Mouse (Mus musculus) midbrain, embryonic 14.5 days (tissue): ENCODE data around the gene Slc24a3. TPM values are rescaled to one million over a fixed set of nuclear protein-coding genes. Genes with fewer than 3 reads are reported as not detected.

Experiments
- ATAC-seq: fragments of 200-750 bp; cut with Nextera tagmentation; 2 replicates; pipeline ENCODE4 v1.8.0; 2017; ENCODE audit warnings: moderate number of reproducible peaks, moderate library complexity; ENCODE audit not compliant: low FRiP score, low TSS enrichment
- DNase-seq: peaks from one replicate; pipeline ENCODE4 v3.0.0-alpha.2; 2015
- H3K27ac ChIP-seq: fragments of 300-500 bp; sonication (generic); replicated peaks from 2 replicates; pipeline ENCODE4 v1.5.1; 2014; ENCODE audit warnings: mild to moderate bottlenecking, low read depth, low read length, moderate library complexity
- H3K27me3 ChIP-seq: fragments of 300-500 bp; sonication (generic); 2 replicates; pipeline ENCODE4 v1.6.1; 2014; ENCODE audit warnings: low read length, control low read depth, mixed read lengths; ENCODE audit not compliant: control insufficient read depth, insufficient read depth
- H3K36me3 ChIP-seq: fragments of 300-500 bp; sonication (generic); 2 replicates; pipeline ENCODE4 v1.6.1; 2014; ENCODE audit warnings: low read length, control low read depth; ENCODE audit not compliant: control insufficient read depth, insufficient read depth
- H3K4me1 ChIP-seq: fragments of 300-500 bp; sonication (generic); 2 replicates; pipeline ENCODE4 v1.6.1; 2014; ENCODE audit warnings: mild to moderate bottlenecking, antibody characterized with exemption, low read length, control low read depth; ENCODE audit not compliant: control insufficient read depth, insufficient read depth
- H3K4me2 ChIP-seq: fragments of 300-500 bp; sonication (generic); 2 replicates; pipeline ENCODE4 v1.6.1; 2014; ENCODE audit warnings: mild to moderate bottlenecking, low read length, moderate library complexity
- H3K4me3 ChIP-seq: fragments of 300-500 bp; sonication (generic); replicated peaks from 2 replicates; pipeline ENCODE4 v1.5.1; 2014; ENCODE audit warnings: low read depth, low read length
- H3K9ac ChIP-seq: fragments of 300-500 bp; sonication (generic); replicated peaks from 2 replicates; pipeline ENCODE4 v1.6.1; 2014; ENCODE audit warnings: mild to moderate bottlenecking, low read length, moderate library complexity
- H3K9me3 ChIP-seq: fragments of 300-500 bp; sonication (generic); 2 replicates; pipeline ENCODE4 v1.6.1; 2016; ENCODE audit warnings: low read length, control low read depth, mixed read lengths; ENCODE audit not compliant: control insufficient read depth
- whole genome bisulfite sequencing: fragments of 180-500 bp; shearing (Covaris S2); extraction: QIAGEN DNeasy Blood & Tissue Kit; methylation state at CpG from one replicate; pipeline ENCODE4 v1.1.7; 2014; 5-methylcytosine and 5-hydroxymethylcytosine counted together
- polyA plus RNA-seq: library from polyadenylated mRNA; unstranded; fragments of >200 nt; fragmentation: Nextera tagmentation; extraction: Ambion mirVana; gene quantifications from 2 replicates; pipeline ENCODE4 v1.2.1, GENCODE M21; 2014

Gene Slc24a3
- polyA plus RNA-seq, 1 experiment from 2014 or later: 13.1 TPM

- Histone ChIP-seq H3K4me1 (no peaks in the 10 kb centered on the region), H3K36me3 (no peaks in the 10 kb centered on the region), H3K9ac (no peak overlapping the region), H3K9me3 (no peaks in the 10 kb centered on the region), H3K4me3 (no peak overlapping the region), H3K27me3 (no peaks in the 10 kb centered on the region), H3K27ac (no peak overlapping the region), H3K4me2 (no peak overlapping the region)
- ATAC-seq: no peak
- DNase-seq: no peak
- 78% methylated on average over 3 of the region's 3 CpGs for whole genome bisulfite sequencing
Measured at GRCm38 (mm10) chr2:145248185-145248584, 80.6 kb downstream of the Slc24a3 start.

GRCm38 (mm10) chr2:145257332-145257731 lies 89.8 kb downstream of the Slc24a3 start:
- H3K9me3 ChIP-seq: no peaks in the 10 kb centered on the region
- H3K27me3 ChIP-seq: no peaks in the 10 kb centered on the region
- H3K4me3 ChIP-seq: no peak overlapping the region
- no peaks in the 10 kb centered on the region for H3K36me3 ChIP-seq
- ATAC-seq (no peak), DNase-seq (peak; percentile 15)
- no peak overlapping the region for H3K9ac ChIP-seq
- no peaks in the 10 kb centered on the region for H3K4me1 ChIP-seq
- H3K4me2 ChIP-seq: no peak overlapping the region
- no peak overlapping the region for H3K27ac ChIP-seq
- 84% methylated on average over 3 of the region's 3 CpGs for WGBS

GRCm38 (mm10) chr2:145257855-145258254 lies 90.3 kb downstream of the Slc24a3 start:
- Histone ChIP-seq H3K4me1 (no peaks in the 10 kb centered on the region), H3K9ac (no peak overlapping the region), H3K27ac (no peak overlapping the region), H3K4me3 (no peak overlapping the region), H3K27me3 (no peaks in the 10 kb centered on the region), H3K4me2 (no peak overlapping the region), H3K36me3 (no peaks in the 10 kb centered on the region), H3K9me3 (no peaks in the 10 kb centered on the region)
- DNase-seq: no peak
- WGBS: 92% methylated on average over 2 of the region's 2 CpGs
- no peak for ATAC-seq

- Histone ChIP-seq H3K27me3 (no peaks in the 10 kb centered on the region), H3K4me2 (no peak overlapping the region), H3K4me3 (no peak overlapping the region), H3K36me3 (no peaks in the 10 kb centered on the region), H3K4me1 (no peaks in the 10 kb centered on the region), H3K27ac (no peak overlapping the region), H3K9ac (no peak overlapping the region), H3K9me3 (no peaks in the 10 kb centered on the region)
- ATAC-seq (no peak), DNase-seq (no peak)
- 83% methylated on average over 1 of the region's 1 CpGs for WGBS
Measured at GRCm38 (mm10) chr2:145260574-145260973, 93.0 kb downstream of the Slc24a3 start.

- no peak overlapping the region for H3K9ac ChIP-seq
- H3K4me3 ChIP-seq: no peak overlapping the region
- WGBS: 93% methylated on average over 1 of the region's 1 CpGs
- H3K27me3 ChIP-seq: no peaks in the 10 kb centered on the region
- H3K27ac ChIP-seq: no peak overlapping the region
- no peaks in the 10 kb centered on the region for H3K4me1 ChIP-seq
- no peak for ATAC-seq
- H3K36me3 ChIP-seq: no peaks in the 10 kb centered on the region
- no peaks in the 10 kb centered on the region for H3K9me3 ChIP-seq
- DNase-seq: no peak
- no peak overlapping the region for H3K4me2 ChIP-seq
Measured at GRCm38 (mm10) chr2:145262153-145262552, 94.6 kb downstream of the Slc24a3 start.

- H3K27me3 ChIP-seq: no peaks in the 10 kb centered on the region
- 70% methylated on average over 1 of the region's 1 CpGs for WGBS
- H3K27ac ChIP-seq: no peak overlapping the region
- no peaks in the 10 kb centered on the region for H3K4me1 ChIP-seq
- no peaks in the 10 kb centered on the region for H3K9me3 ChIP-seq
- H3K4me3 ChIP-seq: no peak overlapping the region
- ATAC-seq (no peak), DNase-seq (no peak)
- H3K9ac ChIP-seq: no peak overlapping the region
- no peaks in the 10 kb centered on the region for H3K36me3 ChIP-seq
- H3K4me2 ChIP-seq: no peak overlapping the region
Measured at GRCm38 (mm10) chr2:145266723-145267122, 99.2 kb downstream of the Slc24a3 start.

GRCm38 (mm10) chr2:145268971-145269370 lies 101.4 kb downstream of the Slc24a3 start:
- no peak overlapping the region for H3K27ac ChIP-seq
- no peak overlapping the region for H3K4me2 ChIP-seq
- DNase-seq: no peak
- no peak overlapping the region for H3K9ac ChIP-seq
- no peaks in the 10 kb centered on the region for H3K4me1 ChIP-seq
- H3K9me3 ChIP-seq: no peaks in the 10 kb centered on the region
- no peak for ATAC-seq
- H3K36me3 ChIP-seq: no peaks in the 10 kb centered on the region
- no peak overlapping the region for H3K4me3 ChIP-seq
- H3K27me3 ChIP-seq: no peaks in the 10 kb centered on the region

- Histone ChIP-seq H3K27ac (no peak overlapping the region), H3K4me1 (no peaks in the 10 kb centered on the region), H3K27me3 (no peaks in the 10 kb centered on the region), H3K9ac (no peak overlapping the region), H3K4me3 (no peak overlapping the region), H3K9me3 (no peaks in the 10 kb centered on the region), H3K36me3 (no peaks in the 10 kb centered on the region), H3K4me2 (no peak overlapping the region)
- no peak for DNase-seq
- WGBS: 86% methylated on average over 4 of the region's 4 CpGs
- ATAC-seq: no peak
Measured at GRCm38 (mm10) chr2:145269410-145269809, 101.9 kb downstream of the Slc24a3 start.

GRCm38 (mm10) chr2:145274016-145274677 lies 106.6 kb downstream of the Slc24a3 start:
- 91% methylated on average over 9 of the region's 9 CpGs for WGBS
- Histone ChIP-seq H3K4me2 (no peak overlapping the region), H3K9ac (no peak overlapping the region), H3K9me3 (no peaks in the 10 kb centered on the region), H3K27me3 (no peaks in the 10 kb centered on the region), H3K4me1 (no peaks in the 10 kb centered on the region), H3K4me3 (no peak overlapping the region), H3K27ac (no peak overlapping the region), H3K36me3 (no peaks in the 10 kb centered on the region)
- ATAC-seq (no peak), DNase-seq (no peak)
